9 mouse cellular contexts compared by ENCODE assay signal in the genomic region with DNA sequence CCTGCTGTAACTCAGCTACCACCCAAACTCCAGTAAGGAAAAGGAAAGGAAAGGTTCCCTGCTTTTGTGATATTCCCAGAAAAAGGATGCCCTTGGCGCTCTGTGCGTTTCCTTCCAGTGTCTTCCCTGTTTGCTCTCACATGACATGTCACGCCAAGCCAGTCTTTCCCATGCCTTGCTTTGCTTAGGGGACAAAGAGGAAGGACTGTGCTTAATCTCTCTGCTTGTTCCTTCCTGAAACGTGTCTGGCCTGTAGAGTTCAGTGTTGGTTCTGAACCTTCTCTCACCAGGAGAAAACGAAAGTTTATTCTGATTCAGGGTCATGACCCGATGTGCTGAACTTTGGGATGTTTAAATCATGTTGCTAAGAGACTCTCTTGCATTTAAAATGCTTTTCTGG. TPM values are rescaled to one million over a fixed set of nuclear protein-coding genes. Genes with fewer than 3 reads are reported as not detected.
A peak's percentile ranks its signal among the peaks of the same experiment; 100 is the strongest.
DNase-seq lines count a peak whose midpoint lies in the region; ATAC-seq and TF ChIP-seq lines count a peak whose summit lies in the region.
"Had no signal": no experiment of that assay in that cellular context is flagged by ENCODE, and none has a peak within 500 bp of the region (broad histone marks: within the 10 kb centered on the region; RNA-seq: fewer than 3 reads in every experiment).

No protein-coding gene starts in this region.

- TF ChIP-seq POLR2A in thymus, adult 2 months (IDR thresholded peaks at IDR 0.05; ENCODE audit: control insufficient read depth, extremely low read depth, insufficient read depth, low read length, poor library complexity) = no peak

- 0 out of 2 replicates have a peak, but pooled peaks cover 3% of the 10 kb centered on the region for H3K4me1 ChIP-seq in kidney, embryonic 14.5 days (ENCODE audit: control insufficient read depth, insufficient read depth, low read length)
- H3K4me1 ChIP-seq in thymus, adult 2 months (replicated peaks; ENCODE audit: control insufficient read depth, insufficient read depth, low read length) = no peaks in the 10 kb centered on the region

- H3K27ac ChIP-seq in kidney, embryonic 14.5 days (ENCODE audit: low read depth, low read length) = no peak overlapping the region
- no peak overlapping the region for H3K27ac ChIP-seq in thymus, adult 2 months (ENCODE audit: control insufficient read depth, insufficient read depth, low read length)
- H3K27ac ChIP-seq: macrophage had no signal

- DNase-seq in kidney, adult 18-20 months = peak; percentile 42
- DNase-seq in heart, adult 9 months (ENCODE audit: low spot score in 2 of 2) = peak; percentile 75 to 84
- peak; percentile 48 for DNase-seq in kidney, postnatal 10 days
- DNase-seq in lung, postnatal 4 days = peak; percentile 41 to 54
- DNase-seq in cerebellum, adult 18-20 months = no peak
- DNase-seq in thymus, adult 2 months = no peak

- H3K9me3 ChIP-seq in kidney, embryonic 14.5 days (ENCODE audit: control insufficient read depth, low read length) = no peaks in the 10 kb centered on the region

- 71% methylated on average over 6 of the region's 6 CpGs for WGBS in kidney, embryonic 14.5 days
- WGBS in thymus, adult 2 months = 47% methylated on average over 6 of the region's 6 CpGs

- H3K4me3 ChIP-seq in kidney, embryonic 14.5 days (ENCODE audit: low read length) = no peak overlapping the region
- H3K4me3 ChIP-seq in thymus, adult 2 months (ENCODE audit: control insufficient read depth, insufficient read depth, low read length) = no peak overlapping the region

- ATAC-seq in kidney, embryonic 14.5 days (ENCODE audit: low FRiP score, low TSS enrichment) = no peak
- ATAC-seq in inflammation-experienced regulatory T-cells, adult 6 months = no peak

- no peaks in the 10 kb centered on the region for H3K36me3 ChIP-seq in kidney, embryonic 14.5 days (ENCODE audit: control insufficient read depth, insufficient read depth, low read length)
- H3K36me3 ChIP-seq in thymus, adult 2 months (ENCODE audit: control insufficient read depth, insufficient read depth, low read length) = no peaks in the 10 kb centered on the region

- H3K9ac ChIP-seq in kidney, embryonic 14.5 days (ENCODE audit: low read depth, low read length) = no peak overlapping the region

- TF ChIP-seq CTCF in thymus, adult 2 months (IDR thresholded peaks at IDR 0.05; ENCODE audit: borderline replicate concordance, control insufficient read depth, extremely low read depth, insufficient read depth, low read length, poor library complexity) = no peak

- H3K27me3 ChIP-seq in kidney, embryonic 14.5 days (ENCODE audit: control insufficient read depth, insufficient read depth, low read length) = no peaks in the 10 kb centered on the region
- H3K27me3 ChIP-seq in thymus, adult 2 months (ENCODE audit: control insufficient read depth, insufficient read depth, low read length) = no peaks in the 10 kb centered on the region

- H3K4me2 ChIP-seq in kidney, embryonic 14.5 days (replicated peaks; ENCODE audit: low read depth, low read length) = no peak overlapping the region

RNA-seq across cellular contexts. Expression of a gene that starts 28.2 kb away (rescaled TPM):
- 35.9 and 38.5 TPM in 2 replicates for polyA plus RNA-seq in kidney, embryonic 14.5 days (2014; fragmentation: Nextera tagmentation; extraction: Ambion mirVana)
- 1 to 10 TPM; 1.6 to 8.1 (median 6.5) TPM for polyA plus RNA-seq in inflammation-experienced regulatory T-cells, adult 6 months (2017; shearing (Covaris generic))
- 4.5 and 6.2 TPM in 2 replicates for polyA plus RNA-seq in thymus, adult 2 months (2012; rRNA removed)

RNA-seq across cellular contexts. Expression of a gene that starts 45.1 kb away (rescaled TPM):
- polyA plus RNA-seq in kidney, embryonic 14.5 days (2014; fragmentation: Nextera tagmentation; extraction: Ambion mirVana) = 812 and 921 TPM in 2 replicates
- polyA plus RNA-seq in inflammation-experienced regulatory T-cells, adult 6 months (2017; shearing (Covaris generic)) = 1,000 to 10,000 TPM; 1,929 to 2,891 (median 2,713) TPM
- polyA plus RNA-seq in thymus, adult 2 months (2012; rRNA removed) = 826 and 880 TPM in 2 replicates

Comparison
In these comparisons a context has a peak if more than half of its experiments do, and no peak if none do; other contexts are left out.
1. DNase-seq: peak in kidney, adult 18-20 months (single experiment), heart, adult 9 months (2 of 2), kidney, postnatal 10 days (single experiment) and lung, postnatal 4 days (2 of 2); none in cerebellum, adult 18-20 months (0 of 2) and thymus, adult 2 months (single experiment).